Mouse (Mus musculus) intestine, postnatal 0 days (tissue): ENCODE data around the gene Cdk14. TPM values are rescaled to one million over a fixed set of nuclear protein-coding genes. Genes with fewer than 3 reads are reported as not detected.

Source experiments
- ATAC-seq: fragments of 200-750 bp; cut with Nextera tagmentation; 2 replicates; pipeline ENCODE4 v1.8.0; 2017; ENCODE audit warnings: mild to moderate bottlenecking, moderate TSS enrichment, moderate library complexity
- H3K27ac ChIP-seq: fragments of 300-500 bp; sonication (generic); 2 replicates; pipeline ENCODE4 v1.5.1; 2014; ENCODE audit warnings: mild to moderate bottlenecking, low read depth, low read length, moderate library complexity
- H3K27me3 ChIP-seq: fragments of 300-500 bp; sonication (generic); replicated peaks from 2 replicates; pipeline ENCODE4 v1.6.1; 2014; ENCODE audit warnings: low read length, mixed read lengths; ENCODE audit not compliant: control insufficient read depth, insufficient read depth
- H3K36me3 ChIP-seq: fragments of 300-500 bp; sonication (generic); 2 replicates; pipeline ENCODE4 v1.6.1; 2014; ENCODE audit warnings: mild to moderate bottlenecking, moderate library complexity; ENCODE audit not compliant: control insufficient read depth, insufficient read depth
- H3K4me1 ChIP-seq: fragments of 300-500 bp; sonication (generic); replicated peaks from 2 replicates; pipeline ENCODE4 v1.6.1; 2014; ENCODE audit warnings: antibody characterized with exemption, low read length, mixed read lengths; ENCODE audit not compliant: control insufficient read depth, insufficient read depth
- H3K4me2 ChIP-seq: fragments of 300-500 bp; sonication (generic); replicated peaks from 2 replicates; pipeline ENCODE4 v1.6.1; 2014; ENCODE audit warnings: low read depth, mild to moderate bottlenecking, moderate library complexity
- H3K4me3 ChIP-seq: fragments of 300-500 bp; sonication (generic); 2 replicates; pipeline ENCODE4 v1.5.1; 2014; ENCODE audit warnings: low read depth, low read length
- H3K9ac ChIP-seq: fragments of 300-500 bp; sonication (generic); 2 replicates; pipeline ENCODE4 v1.6.1; 2014; ENCODE audit warnings: mild to moderate bottlenecking, low read depth, low read length
- H3K9me3 ChIP-seq: fragments of 300-500 bp; sonication (generic); 2 replicates; pipeline ENCODE4 v1.6.1; 2016; ENCODE audit warnings: mixed run types; ENCODE audit not compliant: control insufficient read depth
- CTCF ChIP-seq: sonication (generic); IDR thresholded peaks from 2 replicates; pipeline ENCODE4 v1.5.1; 2016; ENCODE audit warnings: low read depth, mild to moderate bottlenecking, control low read depth, antibody characterized with exemption, moderate library complexity
- WGBS: fragments of 180-500 bp; shearing (Covaris S2); extraction: QIAGEN DNeasy Blood & Tissue Kit; methylation state at CpG from one replicate; pipeline ENCODE4 v1.1.7; 2014; 5-methylcytosine and 5-hydroxymethylcytosine counted together
- polyA plus RNA-seq: library from polyadenylated mRNA; unstranded; fragments of >200 nt; fragmentation: Nextera tagmentation; extraction: Ambion mirVana; gene quantifications from 2 replicates; pipeline ENCODE4 v1.2.1, GENCODE M21; 2015

Cdk14 gene
- polyA plus RNA-seq, 1 experiment from 2014 or later, result 4.4 TPM

DNA sequence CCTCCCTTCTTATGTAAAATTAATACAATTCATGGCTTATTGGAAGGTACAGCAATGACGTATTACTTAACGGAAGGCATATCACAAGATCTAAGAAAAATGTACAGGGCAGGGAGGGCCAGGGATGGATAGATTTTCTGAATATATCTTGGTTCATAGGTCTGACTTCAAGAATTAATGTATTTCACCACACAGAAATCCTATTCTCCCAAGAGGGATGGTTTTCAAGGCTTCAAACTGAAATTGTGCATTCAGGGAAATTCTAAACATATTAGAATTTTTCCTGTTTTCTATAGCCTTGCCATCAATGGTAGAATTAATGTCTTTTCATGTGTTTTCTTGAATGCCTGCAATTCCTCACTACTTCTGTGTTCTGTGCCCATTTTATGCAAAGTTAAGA is 593.2 kb downstream of the Cdk14 start:
- TF ChIP-seq CTCF, result no peak
- Histone ChIP-seq H3K4me2 (no peak overlapping the region), H3K9ac (no peak overlapping the region), H3K27me3 (no peaks in the 10 kb centered on the region), H3K36me3 (no peaks in the 10 kb centered on the region), H3K4me1 (no peaks in the 10 kb centered on the region), H3K27ac (no peak overlapping the region), H3K4me3 (no peak overlapping the region), H3K9me3 (no peaks in the 10 kb centered on the region)
- 91% methylated on average over 2 of the region's 2 CpGs for WGBS
- ATAC-seq, result no peak

DNA sequence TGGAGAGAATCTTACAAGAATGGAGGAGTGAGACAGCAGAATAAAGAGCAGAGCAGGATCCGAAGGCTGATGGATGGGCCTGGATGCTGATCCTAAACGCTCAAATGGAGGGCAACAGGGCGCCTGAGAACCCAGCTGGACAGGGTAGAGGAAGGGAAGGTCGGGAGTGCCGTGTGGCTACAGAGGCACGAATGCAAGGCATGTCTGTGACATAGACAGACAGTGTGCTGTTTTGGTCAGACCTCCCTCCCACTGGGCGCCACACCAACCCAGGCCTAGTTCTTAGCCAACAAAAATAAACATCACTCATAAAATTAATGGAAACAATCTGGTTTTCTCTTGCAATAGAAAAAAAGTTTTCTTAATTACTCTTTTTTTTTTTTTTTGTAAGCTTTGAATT is 594.2 kb downstream of the Cdk14 start:
- no peaks in the 10 kb centered on the region for H3K9me3 ChIP-seq
- no peak for TF ChIP-seq CTCF
- H3K4me2 ChIP-seq, result no peak overlapping the region
- H3K27ac ChIP-seq, result no peak overlapping the region
- H3K4me3 ChIP-seq, result no peak overlapping the region
- WGBS, result 60% methylated on average over 7 of the region's 7 CpGs
- no peak for ATAC-seq
- H3K9ac ChIP-seq, result no peak overlapping the region
- H3K27me3 ChIP-seq, result no peaks in the 10 kb centered on the region
- no peaks in the 10 kb centered on the region for H3K4me1 ChIP-seq
- H3K36me3 ChIP-seq, result no peaks in the 10 kb centered on the region

DNA sequence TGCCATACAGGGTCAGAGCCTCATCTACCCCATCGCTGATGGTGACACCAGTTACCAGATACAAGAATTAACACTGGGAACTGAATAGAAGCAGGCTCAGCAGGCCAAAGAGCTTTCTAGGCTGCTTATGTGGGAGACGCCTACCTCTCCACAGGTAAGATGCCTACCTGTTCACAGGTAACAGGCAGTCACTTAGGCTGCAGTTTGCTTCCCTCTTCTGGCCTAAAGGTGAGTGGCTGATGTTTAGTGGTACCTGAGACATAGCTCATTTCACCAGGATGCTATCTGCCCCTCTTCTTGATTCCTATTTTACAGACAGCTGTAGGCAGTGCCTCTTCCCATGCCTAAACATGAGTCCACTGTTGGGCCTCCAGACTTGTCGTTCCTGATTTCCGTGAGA is 595.0 kb downstream of the Cdk14 start:
- no peak overlapping the region for H3K27ac ChIP-seq
- WGBS, result 90% methylated on average over 4 of the region's 4 CpGs
- no peak for ATAC-seq

DNA sequence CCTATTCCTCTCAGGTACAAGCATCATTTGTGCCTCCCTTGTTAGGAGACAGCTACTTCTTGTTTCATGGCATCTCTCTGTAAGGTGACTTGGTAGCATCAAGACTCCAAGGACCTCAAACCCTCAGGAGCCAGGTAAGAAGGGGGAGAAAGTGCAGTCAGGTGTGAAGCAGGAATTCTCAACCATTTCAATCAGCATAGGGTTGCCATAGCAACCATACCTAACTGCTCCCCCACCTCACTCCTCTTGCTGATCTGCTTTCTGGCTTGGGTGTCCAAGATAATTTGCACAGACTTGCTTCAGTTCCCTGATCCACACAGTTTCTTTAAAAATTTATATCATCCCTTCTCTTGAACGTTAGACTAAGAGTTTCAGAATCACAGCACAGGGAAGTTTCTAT is 595.9 kb downstream of the Cdk14 start:
- Histone ChIP-seq H3K36me3 (no peaks in the 10 kb centered on the region), H3K9ac (no peak overlapping the region), H3K4me3 (no peak overlapping the region), H3K4me2 (no peak overlapping the region), H3K4me1 (no peaks in the 10 kb centered on the region), H3K27me3 (no peaks in the 10 kb centered on the region), H3K9me3 (no peaks in the 10 kb centered on the region), H3K27ac (no peak overlapping the region)
- no peak for TF ChIP-seq CTCF
- no peak for ATAC-seq
- WGBS, result 70% methylated on average over 1 of the region's 1 CpGs

More for the DNA sequence above, 595.0 kb downstream of the Cdk14 start:
- H3K9me3 ChIP-seq, result no peaks in the 10 kb centered on the region
- TF ChIP-seq CTCF, result peak; percentile 49
- no peaks in the 10 kb centered on the region for H3K27me3 ChIP-seq
- no peak overlapping the region for H3K9ac ChIP-seq
- H3K4me1 ChIP-seq, result no peaks in the 10 kb centered on the region
- H3K4me3 ChIP-seq, result no peak overlapping the region
- no peak overlapping the region for H3K4me2 ChIP-seq
- no peaks in the 10 kb centered on the region for H3K36me3 ChIP-seq

DNA sequence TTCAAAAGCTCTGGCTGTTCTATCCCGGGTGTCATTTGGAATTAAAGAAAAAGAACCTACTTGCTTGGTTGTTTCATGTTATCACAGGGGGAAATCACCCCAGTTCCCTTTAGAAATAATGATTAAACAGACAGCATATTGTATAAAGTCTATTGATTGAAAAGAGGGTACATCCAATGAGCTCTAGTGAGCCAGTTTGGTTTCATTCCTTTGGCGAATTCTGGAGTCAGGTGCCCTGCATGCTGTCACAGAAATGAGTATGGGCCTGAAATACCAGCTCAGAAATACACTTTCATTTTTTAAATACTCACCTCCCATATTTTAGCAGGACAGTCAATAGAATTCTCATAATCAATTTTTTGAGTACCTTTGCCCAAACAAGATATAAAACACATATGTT is 598.1 kb downstream of the Cdk14 start:
- 52% methylated on average over 2 of the region's 2 CpGs for WGBS
- no peak for ATAC-seq
- H3K36me3 ChIP-seq, result no peaks in the 10 kb centered on the region
- H3K4me3 ChIP-seq, result no peak overlapping the region
- no peak overlapping the region for H3K27ac ChIP-seq
- H3K9me3 ChIP-seq, result no peaks in the 10 kb centered on the region
- no peak for TF ChIP-seq CTCF
- H3K4me1 ChIP-seq, result no peaks in the 10 kb centered on the region
- no peak overlapping the region for H3K4me2 ChIP-seq
- no peak overlapping the region for H3K9ac ChIP-seq
- H3K27me3 ChIP-seq, result no peaks in the 10 kb centered on the region

DNA sequence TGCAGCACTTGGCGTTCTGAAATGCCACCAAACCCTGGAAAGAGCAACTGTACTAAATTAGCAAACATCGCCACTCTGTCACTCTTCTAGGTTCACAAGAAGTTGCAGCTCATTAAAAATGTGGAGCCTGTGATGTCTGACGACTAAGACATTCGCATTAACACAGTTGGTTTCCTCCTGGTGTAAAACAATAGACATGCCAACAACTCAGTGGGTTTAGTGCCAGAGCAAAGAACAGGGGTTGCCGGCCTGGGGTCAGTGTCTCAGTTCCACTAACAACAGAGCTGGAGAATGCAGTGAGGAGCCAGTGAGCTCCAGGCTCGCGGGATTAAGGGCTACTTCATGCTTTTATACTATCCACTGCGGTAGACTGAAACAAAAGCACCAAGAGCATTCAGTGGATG is 598.7 kb downstream of the Cdk14 start:
- no peak for ATAC-seq
- TF ChIP-seq CTCF, result no peak
- 55% methylated on average over 8 of the region's 8 CpGs for WGBS
- Histone ChIP-seq H3K4me1 (no peaks in the 10 kb centered on the region), H3K9me3 (no peaks in the 10 kb centered on the region), H3K27me3 (no peaks in the 10 kb centered on the region), H3K36me3 (no peaks in the 10 kb centered on the region), H3K27ac (no peak overlapping the region), H3K4me2 (no peak overlapping the region), H3K4me3 (no peak overlapping the region), H3K9ac (no peak overlapping the region)

DNA sequence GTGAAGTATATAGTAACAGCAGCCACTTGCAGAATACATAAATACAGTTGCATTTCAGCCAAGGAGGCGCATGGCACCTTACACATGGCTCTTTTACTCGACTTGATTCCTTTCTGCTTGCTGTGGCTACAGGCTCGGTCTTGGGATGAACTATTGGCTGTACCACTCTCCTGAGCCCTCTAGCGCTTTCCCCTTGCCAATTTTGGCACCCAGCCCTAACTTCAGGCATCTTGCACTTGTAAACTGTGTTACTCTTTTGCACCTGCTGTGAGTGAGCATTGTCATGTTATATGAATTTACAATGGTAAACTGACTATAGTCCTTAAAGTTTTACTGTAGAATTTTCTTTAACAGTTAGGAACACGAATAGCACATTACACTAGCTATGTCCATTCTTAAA is 603.1 kb downstream of the Cdk14 start:
- no peak overlapping the region for H3K4me3 ChIP-seq
- no peak overlapping the region for H3K4me2 ChIP-seq
- 79% methylated on average over 5 of the region's 5 CpGs for WGBS
- no peak for ATAC-seq
- no peak for TF ChIP-seq CTCF
- H3K36me3 ChIP-seq, result no peaks in the 10 kb centered on the region
- H3K27ac ChIP-seq, result no peak overlapping the region
- H3K9ac ChIP-seq, result no peak overlapping the region
- H3K9me3 ChIP-seq, result no peaks in the 10 kb centered on the region
- H3K27me3 ChIP-seq, result no peaks in the 10 kb centered on the region
- no peaks in the 10 kb centered on the region for H3K4me1 ChIP-seq
